Mouse (Mus musculus) forebrain, postnatal 0 days (tissue): ENCODE measurements around the gene Chic2. TPM values are rescaled to one million over a fixed set of nuclear protein-coding genes. Genes with fewer than 3 reads are reported as not detected.
A peak's percentile ranks its signal among the peaks of the same experiment; 100 is the strongest.

ENCODE experiments used
- ATAC-seq: fragments of 200-750 bp; cut with Nextera tagmentation; 2 replicates; pipeline ENCODE4 v1.8.0; 2017; ENCODE audit warnings: mild to moderate bottlenecking, moderate library complexity
- DNase-seq: peaks from one replicate; pipeline ENCODE4 v3.0.0-alpha.2; 2015
- H3K27ac ChIP-seq: fragments of 300-500 bp; sonication (generic); 2 replicates; pipeline ENCODE4 v1.5.1; 2014; ENCODE audit warnings: low read depth, mild to moderate bottlenecking, antibody characterized with exemption, low read length, moderate library complexity, mixed read lengths
- H3K27me3 ChIP-seq: fragments of 300-500 bp; sonication (generic); 2 replicates; pipeline ENCODE4 v1.6.1; 2014; ENCODE audit warnings: mild to moderate bottlenecking, low read length, mixed read lengths; ENCODE audit not compliant: insufficient read depth
- H3K36me3 ChIP-seq: fragments of 300-500 bp; sonication (generic); 2 replicates; pipeline ENCODE4 v1.6.1; 2014; ENCODE audit warnings: mild to moderate bottlenecking, moderate library complexity; ENCODE audit not compliant: insufficient read depth
- H3K4me1 ChIP-seq: fragments of 300-500 bp; sonication (generic); 2 replicates; pipeline ENCODE4 v1.6.1; 2014; ENCODE audit warnings: antibody characterized with exemption; ENCODE audit not compliant: insufficient read depth
- H3K4me2 ChIP-seq: fragments of 300-500 bp; sonication (generic); 2 replicates; pipeline ENCODE4 v1.6.1; 2014; ENCODE audit warnings: low read depth, mild to moderate bottlenecking, moderate library complexity
- H3K4me3 ChIP-seq: fragments of 300-500 bp; sonication (generic); 2 replicates; pipeline ENCODE4 v1.5.1; 2014; ENCODE audit warnings: low read depth, low read length, mixed read lengths
- H3K9ac ChIP-seq: fragments of 300-500 bp; sonication (generic); 2 replicates; pipeline ENCODE4 v1.6.1; 2014; ENCODE audit warnings: mild to moderate bottlenecking
- H3K9me3 ChIP-seq: fragments of 300-500 bp; sonication (generic); 2 replicates; pipeline ENCODE4 v1.6.1; 2016; ENCODE audit warnings: low read length
- CTCF ChIP-seq: sonication (generic); IDR thresholded peaks from 2 replicates; pipeline ENCODE4 v1.5.1; 2016; ENCODE audit warnings: antibody characterized with exemption, control low read depth, low read depth
- WGBS: fragments of 180-500 bp; shearing (Covaris S2); extraction: QIAGEN DNeasy Blood & Tissue Kit; methylation state at CpG from one replicate; pipeline ENCODE4 v1.1.7; 2014; 5-methylcytosine and 5-hydroxymethylcytosine counted together
- polyA plus RNA-seq: library from polyadenylated mRNA; unstranded; fragments of >200 nt; fragmentation: Nextera tagmentation; extraction: Ambion mirVana; gene quantifications from 2 replicates; pipeline ENCODE4 v1.2.1, GENCODE M21; 2015
- total RNA-seq: library from RNA; depleted of rRNA; stranded (reverse); fragments of >200 nt; gene quantifications from 2 replicates; pipeline ENCODE4 v1.2.3, GENCODE M21; 2014

The Chic2 gene
- total and polyA plus RNA-seq, 2 experiments from 2014 or later, result 37.7 to 39.1 TPM

DNA sequence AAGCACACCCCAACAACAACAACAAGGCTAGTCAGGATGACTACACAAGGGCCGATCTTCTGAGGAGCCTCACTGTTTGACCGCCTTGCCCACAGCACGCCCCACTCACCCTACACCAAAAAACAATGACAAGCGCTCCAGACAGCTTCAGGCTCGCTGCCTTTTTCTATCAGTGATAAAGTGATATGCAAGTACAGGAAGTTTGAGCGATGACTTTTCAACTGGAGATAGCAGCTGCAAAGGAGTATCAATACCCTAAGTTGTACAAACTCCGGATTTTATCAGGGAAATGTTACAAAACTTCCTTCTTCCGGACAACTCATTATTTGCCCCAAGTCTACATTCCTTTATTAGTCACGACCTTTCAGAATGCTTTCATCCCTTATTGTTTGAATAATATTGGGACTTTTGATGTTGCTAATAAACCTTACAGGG, 1.5 kb downstream of the Chic2 start:
- Histone ChIP-seq H3K9ac (peak overlapping the region; percentile 93), H3K4me2 (peak overlapping the region; percentile 87), H3K36me3 (no peaks in the 10 kb centered on the region), H3K9me3 (no peaks in the 10 kb centered on the region), H3K4me1 (peaks cover 15% of the 10 kb centered on the region), H3K4me3 (peak overlapping the region; percentile 73), H3K27ac (no peak overlapping the region), H3K27me3 (no peaks in the 10 kb centered on the region; the same call in 1 of the 2 replicates)
- DNase-seq (no peak), ATAC-seq (no peak)
- TF ChIP-seq CTCF, result no peak
- 42% methylated on average over 9 of the region's 9 CpGs for WGBS

- WGBS, result 86% methylated on average over 1 of the region's 1 CpGs
- no peak for TF ChIP-seq CTCF
- Histone ChIP-seq H3K4me3 (no peak overlapping the region), H3K9me3 (no peaks in the 10 kb centered on the region), H3K27ac (no peak overlapping the region), H3K36me3 (no peaks in the 10 kb centered on the region), H3K27me3 (no peaks in the 10 kb centered on the region), H3K4me1 (peaks cover 15% of the 10 kb centered on the region), H3K4me2 (no peak overlapping the region), H3K9ac (no peak overlapping the region)
- ATAC-seq, result no peak
- DNase-seq, result no peak
Measured at GRCm38 (mm10) chr5:75039307-75039706, 5.3 kb downstream of the Chic2 start.

GRCm38 (mm10) chr5:75035475-75035874, 9.1 kb downstream of the Chic2 start:
- no peaks in the 10 kb centered on the region for H3K36me3 ChIP-seq
- H3K9ac ChIP-seq, result no peak overlapping the region
- TF ChIP-seq CTCF, result no peak
- H3K27ac ChIP-seq, result no peak overlapping the region
- ATAC-seq (no peak), DNase-seq (no peak)
- 92% methylated on average over 3 of the region's 3 CpGs for WGBS
- H3K27me3 ChIP-seq, result no peaks in the 10 kb centered on the region
- no peaks in the 10 kb centered on the region for H3K4me1 ChIP-seq
- no peak overlapping the region for H3K4me2 ChIP-seq
- no peak overlapping the region for H3K4me3 ChIP-seq
- no peaks in the 10 kb centered on the region for H3K9me3 ChIP-seq

DNA sequence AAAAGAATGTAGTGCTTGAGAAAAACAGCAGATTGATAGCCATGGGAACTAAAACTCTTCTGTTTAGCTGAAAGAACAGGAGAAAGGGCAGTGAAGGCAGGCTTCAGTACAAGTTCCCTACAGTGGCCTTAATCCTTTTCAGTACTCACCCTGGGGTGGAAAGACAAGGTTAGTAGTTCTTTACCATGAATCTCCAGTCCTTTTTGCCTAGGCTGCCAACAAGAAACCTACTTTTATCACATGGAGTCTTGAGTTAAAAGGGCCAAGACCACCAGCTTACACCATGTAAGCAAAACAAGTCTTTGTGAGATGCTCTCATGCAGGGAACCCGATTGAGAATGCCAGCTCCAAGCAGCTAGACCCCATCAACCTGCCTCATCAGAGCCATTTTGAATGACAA, 29.8 kb downstream of the Chic2 start:
- TF ChIP-seq CTCF, result no peak
- Histone ChIP-seq H3K9me3 (no peaks in the 10 kb centered on the region), H3K4me1 (no peaks in the 10 kb centered on the region), H3K4me3 (no peak overlapping the region), H3K4me2 (no peak overlapping the region), H3K27ac (no peak overlapping the region), H3K9ac (no peak overlapping the region), H3K36me3 (no peaks in the 10 kb centered on the region), H3K27me3 (no peaks in the 10 kb centered on the region)
- no peak for DNase-seq
- ATAC-seq, result no peak
- WGBS, result 41% methylated on average over 1 of the region's 1 CpGs

DNA sequence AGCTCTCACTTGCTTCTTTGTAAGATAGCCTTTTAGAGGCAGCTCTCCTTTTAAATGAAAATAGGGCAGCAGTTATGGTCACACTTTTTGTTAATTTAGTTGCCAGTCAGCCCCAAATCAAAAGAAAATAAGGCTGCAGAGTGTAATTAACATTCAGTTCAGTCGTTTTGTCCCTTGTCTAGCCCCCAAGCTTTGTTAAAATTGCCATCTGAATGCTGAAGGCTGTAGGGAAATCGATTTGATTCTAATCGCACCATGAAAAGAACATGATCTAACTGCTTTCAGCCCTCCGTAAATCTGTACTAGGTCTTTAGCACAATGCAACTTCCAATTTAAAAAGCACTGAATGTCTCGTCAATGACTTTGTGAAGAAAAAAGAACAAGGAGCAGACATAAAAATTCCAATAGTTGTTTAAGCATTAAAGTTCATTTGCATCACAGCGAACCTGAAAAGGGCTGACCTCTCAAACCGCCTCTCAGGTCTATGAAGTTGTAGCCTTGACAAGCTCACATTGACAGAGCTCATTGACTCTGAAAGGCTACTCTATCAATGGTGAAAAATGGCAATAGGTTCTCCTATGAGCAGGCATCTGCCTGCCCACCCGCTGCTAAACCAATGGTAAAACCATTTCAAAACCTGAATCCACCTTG, 31.7 kb downstream of the Chic2 start:
- 13% methylated on average over 8 of the region's 8 CpGs for WGBS
- peak; percentile 36; the same call in 1 of the 2 replicates for ATAC-seq
- H3K4me2 ChIP-seq, result no peak overlapping the region
- H3K9ac ChIP-seq, result no peak overlapping the region
- H3K4me3 ChIP-seq, result no peak overlapping the region
- no peak for TF ChIP-seq CTCF
- H3K4me1 ChIP-seq, result no peaks in the 10 kb centered on the region
- no peaks in the 10 kb centered on the region for H3K27me3 ChIP-seq
- DNase-seq, result peak; percentile 26
- H3K27ac ChIP-seq, result no peak overlapping the region
- H3K9me3 ChIP-seq, result no peaks in the 10 kb centered on the region
- no peaks in the 10 kb centered on the region for H3K36me3 ChIP-seq

DNA sequence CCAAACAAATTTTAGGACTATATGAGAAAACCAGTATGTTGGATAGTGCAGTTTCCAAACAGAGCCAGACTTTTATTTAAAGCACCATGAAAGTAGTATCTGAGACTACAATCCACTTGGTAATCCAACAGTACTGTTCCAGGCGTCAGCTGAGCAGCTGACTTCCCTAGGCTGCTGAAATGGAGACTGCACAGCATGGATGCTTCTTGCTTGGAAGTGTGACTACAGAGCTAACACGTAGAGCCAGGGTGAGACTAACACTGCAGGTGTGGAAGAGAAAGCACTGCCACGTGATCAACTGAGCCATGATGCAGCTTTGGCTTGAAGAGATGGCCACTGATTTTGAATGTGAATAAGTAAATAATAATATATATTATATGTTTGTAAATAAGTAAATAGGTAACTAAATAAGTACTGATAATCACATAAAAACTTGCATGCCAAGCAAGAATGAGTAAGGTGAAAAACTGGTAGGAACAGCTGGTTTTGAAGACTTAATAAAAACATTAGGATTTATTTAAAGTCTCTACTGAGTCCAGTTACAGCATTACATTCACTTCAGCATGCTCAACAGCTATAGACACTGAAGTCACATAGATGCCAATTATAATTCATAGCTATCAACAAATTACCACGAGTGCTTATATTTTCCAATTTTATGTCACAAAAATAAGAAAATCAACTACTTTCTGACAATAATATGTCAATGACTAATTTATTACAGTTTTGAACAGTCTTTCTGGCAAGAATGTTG, 32.4 kb downstream of the Chic2 start:
- Histone ChIP-seq H3K4me1 (no peaks in the 10 kb centered on the region), H3K9ac (no peak overlapping the region), H3K9me3 (no peaks in the 10 kb centered on the region), H3K27ac (no peak overlapping the region), H3K27me3 (no peaks in the 10 kb centered on the region), H3K4me3 (no peak overlapping the region), H3K36me3 (no peaks in the 10 kb centered on the region), H3K4me2 (no peak overlapping the region)
- ATAC-seq, result peak; percentile 67; the same call in 1 of the 2 replicates
- WGBS, result 16% methylated on average over 4 of the region's 4 CpGs
- peak; percentile 30 for DNase-seq
- no peak for TF ChIP-seq CTCF

DNA sequence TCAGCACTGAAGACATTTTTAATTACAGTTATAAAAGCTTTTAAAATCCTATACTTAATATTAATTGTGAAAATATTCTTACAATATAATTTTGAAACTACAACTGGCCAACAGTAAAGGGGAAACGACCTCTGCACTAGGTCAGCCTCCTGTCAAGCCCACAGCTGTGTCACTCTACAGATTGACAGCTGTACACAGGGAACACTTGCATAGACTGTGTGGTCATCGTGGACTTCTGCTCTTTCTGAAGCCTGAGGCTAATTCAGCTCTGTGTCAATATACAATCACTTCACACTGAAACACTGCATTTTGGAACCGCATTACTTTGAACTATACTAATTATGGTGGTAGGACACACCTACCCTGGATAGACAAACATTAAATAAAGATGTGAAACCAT, 39.8 kb downstream of the Chic2 start:
- Histone ChIP-seq H3K27me3 (no peaks in the 10 kb centered on the region), H3K4me2 (no peak overlapping the region), H3K36me3 (peaks cover 5% of the 10 kb centered on the region; the same call in 1 of the 2 replicates), H3K4me1 (no peaks in the 10 kb centered on the region), H3K9ac (no peak overlapping the region), H3K27ac (no peak overlapping the region), H3K9me3 (no peaks in the 10 kb centered on the region), H3K4me3 (no peak overlapping the region)
- WGBS, result 61% methylated on average over 3 of the region's 3 CpGs
- DNase-seq, result no peak
- TF ChIP-seq CTCF, result no peak
- no peak for ATAC-seq
